Mouse (Mus musculus) ES-E14 (cell line): ENCODE data around the gene Slc25a48. TPM values are rescaled to one million over a fixed set of nuclear protein-coding genes. Genes with fewer than 3 reads are reported as not detected.

Source experiments
- DNase-seq: peaks from one replicate; pipeline ENCODE4 v3.0.0-alpha.2; 2013; ENCODE audit warnings: low read depth, low spot score
- H3K27ac ChIP-seq: 2 replicates; pipeline ENCODE4 v1.5.1; 2012; ENCODE audit warnings: low read depth, mild to moderate bottlenecking, low read length, moderate library complexity, mixed read lengths; ENCODE audit not compliant: poor library complexity, insufficient read depth, severe bottlenecking
- H3K36me3 ChIP-seq: 2 replicates; pipeline ENCODE4 v1.6.1; 2012; ENCODE audit warnings: mild to moderate bottlenecking, low read length, moderate library complexity, mixed read lengths; ENCODE audit not compliant: control insufficient read depth, poor library complexity, insufficient read depth, severe bottlenecking
- H3K4me1 ChIP-seq, 2 experiments: fragments of 150-350 bp in 1 of 2; sonication (generic) in 1 of 2; 2 replicates each; pipeline ENCODE4 v1.6.1; 2012; ENCODE audit warnings: low read length in 2 of 2, mild to moderate bottlenecking in 1 of 2, mixed read lengths in 1 of 2; ENCODE audit not compliant: control insufficient read depth in 2 of 2, insufficient read depth in 2 of 2, poor library complexity in 1 of 2
- H3K4me3 ChIP-seq, 2 experiments: fragments of 150-350 bp in 1 of 2; sonication (generic) in 1 of 2; 2 replicates each; pipeline ENCODE4 v1.5.1; 2012; ENCODE audit warnings: low read length in 2 of 2, low read depth in 1 of 2, mild to moderate bottlenecking in 1 of 2, mixed read lengths in 1 of 2; ENCODE audit not compliant: insufficient read depth in 1 of 2, poor library complexity in 1 of 2, severe bottlenecking in 1 of 2
- H3K9ac ChIP-seq: 2 replicates; pipeline ENCODE4 v1.6.1; 2012; ENCODE audit warnings: low read depth, mild to moderate bottlenecking, low read length, mixed read lengths; ENCODE audit not compliant: poor library complexity, insufficient read depth, severe bottlenecking
- H3K9me3 ChIP-seq: fragments of 150-350 bp; sonication (generic); 2 replicates; pipeline ENCODE4 v1.6.1; 2012; ENCODE audit warnings: low read depth, mild to moderate bottlenecking, low read length; ENCODE audit not compliant: control insufficient read depth, insufficient read depth
- CHD2 ChIP-seq: IDR thresholded peaks from 2 replicates; pipeline ENCODE4 v1.6.1; 2014; ENCODE audit warnings: mild to moderate bottlenecking, low read depth, low read length, inconsistent platforms
- HCFC1 ChIP-seq: IDR thresholded peaks from 2 replicates; pipeline ENCODE4 v1.6.1; 2012; ENCODE audit warnings: low read length, inconsistent platforms, borderline replicate concordance; ENCODE audit not compliant: insufficient read depth
- MAFK ChIP-seq: IDR thresholded peaks from 2 replicates; pipeline ENCODE4 v1.6.1; 2014; ENCODE audit warnings: mild to moderate bottlenecking, low read depth, low read length, inconsistent platforms; ENCODE audit not compliant: insufficient read depth
- ZC3H11A ChIP-seq: IDR thresholded peaks from 2 replicates; pipeline ENCODE4 v1.6.1; 2012; ENCODE audit warnings: low read depth, mild to moderate bottlenecking, inconsistent platforms, low read length, borderline replicate concordance
- ZNF384 ChIP-seq: IDR thresholded peaks from 2 replicates; pipeline ENCODE4 v1.6.1; 2012; ENCODE audit warnings: low read depth, low read length, inconsistent platforms
- in situ Hi-C, 2 experiments: fragments of 600-800 bp; cut with MboI; formaldehyde crosslinking; loops; one replicate each; pipeline ENCODE4 v1.15.1; 2025; ENCODE audit warnings: low sequenced_read_pairs in 2 of 2, inconsistent platforms in 1 of 2; ENCODE audit not compliant: unreplicated experiment in 2 of 2
- total RNA-seq: library from RNA; depleted of rRNA; stranded (reverse); fragments of 300-350 nt; gene quantifications from 2 replicates; pipeline ENCODE4 v1.2.3, GENCODE M21; 2012

The Slc25a48 gene
- total RNA-seq, 1 experiment = 0.49 TPM

GRCm38 (mm10) chr13:56482146-56482545 is 44.0 kb downstream of the Slc25a48 start, which contains the start of gene Il9:
Gene Il9, minus strand, starts transcription at chr13:56482246.
- H3K36me3 ChIP-seq = no peaks in the 10 kb centered on the region
- TF ChIP-seq ZNF384 (no peak), HCFC1 (no peak), MAFK (no peak), CHD2 (no peak), ZC3H11A (no peak)
- H3K4me3 ChIP-seq = no peak within 1 kb of the TSS
- H3K9ac ChIP-seq = no peak within 1 kb of the TSS
- H3K9me3 ChIP-seq = no peaks in the 10 kb centered on the region
- H3K27ac ChIP-seq = no peak within 1 kb of the TSS
- in situ Hi-C loops = loop anchor here in 1 of 2 experiments (25.0 kb wide), 1 partner anchor 780 kb away; no protein-coding TSS in a partner anchor
- no peak for DNase-seq
- H3K4me1 ChIP-seq = no peaks in the 10 kb centered on the region

GRCm38 (mm10) chr13:56488012-56488411 is 49.9 kb downstream of the Slc25a48 start:
- Histone ChIP-seq H3K9me3 (no peaks in the 10 kb centered on the region), H3K4me1 (no peaks in the 10 kb centered on the region), H3K9ac (no peak overlapping the region), H3K4me3 (no peak overlapping the region), H3K36me3 (no peaks in the 10 kb centered on the region), H3K27ac (no peak overlapping the region)
- in situ Hi-C loops = loop anchor here in 1 of 2 experiments (25.0 kb wide), 1 partner anchor 774 kb away; no protein-coding TSS in a partner anchor
- DNase-seq = no peak
- no peak for TF ChIP-seq CHD2
- no peak for TF ChIP-seq HCFC1
- no peak for TF ChIP-seq ZNF384
- TF ChIP-seq ZC3H11A = no peak
- TF ChIP-seq MAFK = no peak

- no peaks in the 10 kb centered on the region for H3K36me3 ChIP-seq
- H3K4me3 ChIP-seq = no peak overlapping the region
- TF ChIP-seq ZC3H11A = no peak
- TF ChIP-seq ZNF384 = no peak
- no peak for TF ChIP-seq MAFK
- no peak for TF ChIP-seq CHD2
- no peak for TF ChIP-seq HCFC1
- in situ Hi-C loops = loop anchor here in 1 of 2 experiments (25.0 kb wide), 1 partner anchor 768 kb away; no protein-coding TSS in a partner anchor
- H3K27ac ChIP-seq = no peak overlapping the region
- no peaks in the 10 kb centered on the region for H3K9me3 ChIP-seq
- H3K4me1 ChIP-seq = no peaks in the 10 kb centered on the region
- no peak overlapping the region for H3K9ac ChIP-seq
- no peak for DNase-seq
Observed at GRCm38 (mm10) chr13:56494440-56494839, 56.3 kb downstream of the Slc25a48 start.

- no peak overlapping the region for H3K27ac ChIP-seq
- H3K36me3 ChIP-seq = no peaks in the 10 kb centered on the region
- H3K9ac ChIP-seq = no peak overlapping the region
- H3K4me3 ChIP-seq = no peak overlapping the region
- H3K4me1 ChIP-seq = no peaks in the 10 kb centered on the region
- no peak for DNase-seq
- peak; percentile 38; the same call in 1 of the 2 replicates for TF ChIP-seq ZC3H11A
- no peak for TF ChIP-seq HCFC1
- in situ Hi-C loops = no loop called here
- no peaks in the 10 kb centered on the region for H3K9me3 ChIP-seq
Observed at GRCm38 (mm10) chr13:56500132-56500531, 62.0 kb downstream of the Slc25a48 start.

- Histone ChIP-seq H3K36me3 (no peaks in the 10 kb centered on the region), H3K9ac (no peak overlapping the region), H3K4me1 (no peaks in the 10 kb centered on the region), H3K27ac (no peak overlapping the region), H3K4me3 (no peak overlapping the region), H3K9me3 (no peaks in the 10 kb centered on the region)
- DNase-seq = no peak
- TF ChIP-seq ZNF384 = no peak
- TF ChIP-seq ZC3H11A = no peak
- TF ChIP-seq CHD2 = no peak
- no peak for TF ChIP-seq HCFC1
- in situ Hi-C loops = no loop called here
Observed at GRCm38 (mm10) chr13:56500636-56501035, 62.5 kb downstream of the Slc25a48 start.
